Mouse (Mus musculus): ENCODE measurements around the gene Atrnl1. TPM values are rescaled to one million over a fixed set of nuclear protein-coding genes. Genes with fewer than 3 reads are reported as not detected.
"Not testable (repeated sequence)": the region's sequence is repeated elsewhere in the genome, so short reads cannot be mapped to it uniquely, and the experiment has no call there.

Atrnl1 gene
- total RNA-seq, 4 experiments from 2014 or later: 13.7 to 16.1 (median 15.1) TPM

- no peak for DNase-seq (ENCODE audit: low spot score)
Observed at GRCm38 (mm10) chr19:57816221-57816996, 205.6 kb downstream of the Atrnl1 start.

GRCm38 (mm10) chr19:57817736-57818135 is 206.9 kb downstream of the Atrnl1 start:
- no peak for DNase-seq (ENCODE audit: low spot score)

GRCm38 (mm10) chr19:57823446-57823845 is 212.6 kb downstream of the Atrnl1 start:
- DNase-seq (ENCODE audit: low spot score): no peak

GRCm38 (mm10) chr19:57825271-57826207 is 214.7 kb downstream of the Atrnl1 start:
- DNase-seq (ENCODE audit: low spot score): no peak

GRCm38 (mm10) chr19:57833083-57833482 is 222.2 kb downstream of the Atrnl1 start:
- DNase-seq (ENCODE audit: low spot score): no peak

- DNase-seq (ENCODE audit: low spot score): no peak
Observed at GRCm38 (mm10) chr19:57837882-57838281, 227.0 kb downstream of the Atrnl1 start.

- DNase-seq (ENCODE audit: low spot score): no peak
Observed at GRCm38 (mm10) chr19:57838546-57838945, 227.7 kb downstream of the Atrnl1 start.

- no peak for DNase-seq (ENCODE audit: low spot score)
Observed at GRCm38 (mm10) chr19:57849915-57850314, 239.1 kb downstream of the Atrnl1 start.

- DNase-seq (ENCODE audit: low spot score): no peak
Observed at GRCm38 (mm10) chr19:57868350-57868749, 257.5 kb downstream of the Atrnl1 start.

- no peak for DNase-seq (ENCODE audit: low spot score)
Observed at GRCm38 (mm10) chr19:57870871-57871270, 260.0 kb downstream of the Atrnl1 start.

- DNase-seq (ENCODE audit: low spot score): no peak
Observed at GRCm38 (mm10) chr19:57876057-57876456, 265.2 kb downstream of the Atrnl1 start.

- DNase-seq (ENCODE audit: low spot score): no peak
Observed at GRCm38 (mm10) chr19:57877343-57877742, 266.5 kb downstream of the Atrnl1 start.

GRCm38 (mm10) chr19:57878583-57878982 is 267.7 kb downstream of the Atrnl1 start:
- DNase-seq (ENCODE audit: low spot score): no peak

- not testable (repeated sequence) for DNase-seq (ENCODE audit: low spot score)
Observed at GRCm38 (mm10) chr19:57879841-57880240, 269.0 kb downstream of the Atrnl1 start.

GRCm38 (mm10) chr19:57881927-57882326 is 271.1 kb downstream of the Atrnl1 start:
- DNase-seq (ENCODE audit: low spot score): no peak

GRCm38 (mm10) chr19:57888871-57889270 is 278.0 kb downstream of the Atrnl1 start:
- DNase-seq (ENCODE audit: low spot score): no peak

GRCm38 (mm10) chr19:57889741-57890140 is 278.9 kb downstream of the Atrnl1 start:
- no peak for DNase-seq (ENCODE audit: low spot score)

GRCm38 (mm10) chr19:57890954-57891353 is 280.1 kb downstream of the Atrnl1 start:
- no peak for DNase-seq (ENCODE audit: low spot score)

GRCm38 (mm10) chr19:57894191-57894590 is 283.4 kb downstream of the Atrnl1 start:
- DNase-seq (ENCODE audit: low spot score): no peak

- DNase-seq (ENCODE audit: low spot score): no peak
Observed at GRCm38 (mm10) chr19:57900037-57900436, 289.2 kb downstream of the Atrnl1 start.

GRCm38 (mm10) chr19:57909466-57909865 is 298.6 kb downstream of the Atrnl1 start:
- DNase-seq (ENCODE audit: low spot score): no peak

GRCm38 (mm10) chr19:57910650-57911049 is 299.8 kb downstream of the Atrnl1 start:
- no peak for DNase-seq (ENCODE audit: low spot score)
